Mouse (Mus musculus): ENCODE data around the gene Slc22a4. TPM values are rescaled to one million over a fixed set of nuclear protein-coding genes. Genes with fewer than 3 reads are reported as not detected.

Gene Slc22a4
- total and polyA plus RNA-seq, 2 experiments from 2014 or later: 7.2 TPM

- H3K4me2 ChIP-seq (ENCODE audit: low read depth, low read length): no peak overlapping the region
- no peak overlapping the region for H3K9ac ChIP-seq (replicated peaks; ENCODE audit: low read length)
- peak overlapping the region; percentile 77 for H3K27ac ChIP-seq
- 28% methylated on average over 10 of the region's 10 CpGs for whole genome bisulfite sequencing
- H3K4me3 ChIP-seq (ENCODE audit: low read length): no peak overlapping the region
- H3K4me1 ChIP-seq (ENCODE audit: insufficient read depth, low read length): peaks cover 5% of the 10 kb centered on the region
- no peaks in the 10 kb centered on the region for H3K36me3 ChIP-seq (ENCODE audit: insufficient read depth, low read length)
- H3K27me3 ChIP-seq (ENCODE audit: insufficient read depth, low read length): no peaks in the 10 kb centered on the region
- H3K9me3 ChIP-seq (ENCODE audit: low read length): no peaks in the 10 kb centered on the region
- no peak for TF ChIP-seq CTCF (IDR thresholded peaks at IDR 0.05; ENCODE audit: low read depth)
- DNase-seq (ENCODE audit: low spot score): peak; percentile 46
- peak; percentile 56 for ATAC-seq
Measured at GRCm38 (mm10) chr11:54058056-54058617, 30.2 kb upstream of the Slc22a4 start.

GRCm38 (mm10) chr11:54057428-54057827 is 29.5 kb upstream of the Slc22a4 start:
- ATAC-seq (no peak), DNase-seq (ENCODE audit: low spot score) (no peak)
- TF ChIP-seq CTCF (IDR thresholded peaks at IDR 0.05; ENCODE audit: low read depth): no peak
- no peaks in the 10 kb centered on the region for H3K36me3 ChIP-seq (ENCODE audit: insufficient read depth, low read length)
- no peak overlapping the region for H3K4me3 ChIP-seq (ENCODE audit: low read length)
- peak overlapping the region; percentile 77; the same call in 1 of the 2 replicates for H3K27ac ChIP-seq
- peaks cover 2% of the 10 kb centered on the region for H3K4me1 ChIP-seq (ENCODE audit: insufficient read depth, low read length)
- no peak overlapping the region for H3K9ac ChIP-seq (replicated peaks; ENCODE audit: low read length)
- H3K9me3 ChIP-seq (ENCODE audit: low read length): no peaks in the 10 kb centered on the region
- no peak overlapping the region for H3K4me2 ChIP-seq (ENCODE audit: low read depth, low read length)
- no peaks in the 10 kb centered on the region for H3K27me3 ChIP-seq (ENCODE audit: insufficient read depth, low read length)
- 43% methylated on average over 2 of the region's 2 CpGs for WGBS

DNA sequence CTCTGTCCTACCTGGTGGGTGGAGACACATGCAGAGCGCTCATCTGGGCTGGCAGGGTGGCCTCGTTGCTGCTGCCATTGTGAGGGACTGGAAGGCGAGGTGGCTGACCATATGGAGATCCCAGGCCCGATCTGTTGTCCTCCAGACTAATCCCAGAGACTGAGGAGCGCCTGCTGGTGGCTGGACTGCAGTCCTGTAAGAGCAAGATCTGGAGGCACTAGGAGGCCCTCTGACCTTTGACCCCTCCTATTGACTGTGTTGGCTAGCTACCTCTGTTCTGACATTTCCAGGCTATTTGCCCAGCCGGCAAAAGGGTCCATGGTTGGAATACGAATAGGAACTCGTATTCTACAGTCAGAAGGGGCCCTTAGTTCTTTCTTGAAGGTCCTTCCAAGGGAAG is 28.2 kb upstream of the Slc22a4 start:
- Histone ChIP-seq H3K27ac (peak overlapping the region; percentile 60; the same call in 1 of the 2 replicates), H3K4me2 (ENCODE audit: low read depth, low read length) (no peak overlapping the region), H3K27me3 (ENCODE audit: insufficient read depth, low read length) (no peaks in the 10 kb centered on the region), H3K4me3 (ENCODE audit: low read length) (no peak overlapping the region), H3K9ac (replicated peaks; ENCODE audit: low read length) (no peak overlapping the region), H3K4me1 (ENCODE audit: insufficient read depth, low read length) (no peaks in the 10 kb centered on the region), H3K9me3 (ENCODE audit: low read length) (no peaks in the 10 kb centered on the region), H3K36me3 (ENCODE audit: insufficient read depth, low read length) (no peaks in the 10 kb centered on the region)
- DNase-seq (ENCODE audit: low spot score): peak; percentile 81
- peak; percentile 58 for ATAC-seq
- peak; percentile 64 for TF ChIP-seq CTCF (IDR thresholded peaks at IDR 0.05; ENCODE audit: low read depth)
- WGBS: 29% methylated on average over 8 of the region's 8 CpGs

DNA sequence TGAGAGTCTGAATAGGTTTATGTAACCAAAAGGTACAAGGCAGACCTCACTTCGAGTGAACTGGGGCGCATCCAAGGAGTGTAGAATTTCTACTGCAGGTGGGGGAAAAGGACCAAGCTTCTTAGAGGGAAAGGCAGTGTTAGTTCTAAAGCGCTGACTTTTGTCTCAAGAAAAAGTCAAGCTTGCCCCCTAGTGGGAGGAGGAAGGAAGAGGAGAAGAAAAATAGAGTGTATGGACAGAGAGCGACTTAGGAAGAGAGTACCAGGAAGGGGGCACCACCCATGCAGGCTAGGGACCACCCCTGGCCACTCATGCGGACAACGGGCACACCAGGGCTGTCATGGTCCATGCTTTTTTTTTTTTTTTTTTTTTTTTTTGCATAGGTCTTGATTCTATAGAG is 26.4 kb upstream of the Slc22a4 start:
- Histone ChIP-seq H3K4me3 (ENCODE audit: low read length) (no peak overlapping the region), H3K27ac (no peak overlapping the region), H3K9me3 (ENCODE audit: low read length) (no peaks in the 10 kb centered on the region), H3K4me1 (ENCODE audit: insufficient read depth, low read length) (no peaks in the 10 kb centered on the region), H3K4me2 (ENCODE audit: low read depth, low read length) (no peak overlapping the region), H3K36me3 (ENCODE audit: insufficient read depth, low read length) (no peaks in the 10 kb centered on the region), H3K27me3 (ENCODE audit: insufficient read depth, low read length) (no peaks in the 10 kb centered on the region), H3K9ac (replicated peaks; ENCODE audit: low read length) (no peak overlapping the region)
- 41% methylated on average over 6 of the region's 6 CpGs for WGBS
- ATAC-seq (no peak), DNase-seq (ENCODE audit: low spot score) (peak; percentile 88)
- TF ChIP-seq CTCF (IDR thresholded peaks at IDR 0.05; ENCODE audit: low read depth): peak; percentile 83

GRCm38 (mm10) chr11:54053090-54053489 is 25.2 kb upstream of the Slc22a4 start:
- Histone ChIP-seq H3K9ac (replicated peaks; ENCODE audit: low read length) (no peak overlapping the region), H3K27me3 (ENCODE audit: insufficient read depth, low read length) (no peaks in the 10 kb centered on the region), H3K4me2 (ENCODE audit: low read depth, low read length) (no peak overlapping the region), H3K36me3 (ENCODE audit: insufficient read depth, low read length) (no peaks in the 10 kb centered on the region), H3K9me3 (ENCODE audit: low read length) (no peaks in the 10 kb centered on the region), H3K4me1 (ENCODE audit: insufficient read depth, low read length) (no peaks in the 10 kb centered on the region), H3K27ac (no peak overlapping the region), H3K4me3 (ENCODE audit: low read length) (no peak overlapping the region)
- WGBS: 89% methylated on average over 7 of the region's 7 CpGs
- TF ChIP-seq CTCF (IDR thresholded peaks at IDR 0.05; ENCODE audit: low read depth): no peak
- ATAC-seq (no peak), DNase-seq (ENCODE audit: low spot score) (no peak)

DNA sequence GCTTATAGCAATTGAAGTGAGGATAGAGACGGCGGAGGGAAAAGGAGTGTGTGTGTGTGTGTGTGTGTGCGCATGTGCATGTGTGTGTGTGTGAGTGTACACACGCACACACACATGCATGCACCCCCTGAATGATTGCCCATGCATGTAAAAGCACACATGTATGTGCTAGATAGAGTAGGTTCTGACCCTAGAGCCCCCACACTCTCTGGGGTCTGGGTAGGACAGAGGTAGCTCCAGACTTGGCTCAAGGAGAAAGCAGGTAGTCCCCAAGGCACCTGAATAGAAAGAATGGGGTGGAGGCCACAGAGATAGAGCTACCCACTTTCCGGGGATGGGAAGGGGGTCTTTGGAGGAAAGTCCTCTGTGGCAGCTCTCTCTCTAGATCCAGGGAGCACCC is 24.2 kb upstream of the Slc22a4 start:
- Histone ChIP-seq H3K27ac (no peak overlapping the region), H3K4me2 (ENCODE audit: low read depth, low read length) (no peak overlapping the region), H3K4me3 (ENCODE audit: low read length) (no peak overlapping the region), H3K27me3 (ENCODE audit: insufficient read depth, low read length) (no peaks in the 10 kb centered on the region), H3K9me3 (ENCODE audit: low read length) (no peaks in the 10 kb centered on the region), H3K9ac (replicated peaks; ENCODE audit: low read length) (no peak overlapping the region), H3K4me1 (ENCODE audit: insufficient read depth, low read length) (no peaks in the 10 kb centered on the region), H3K36me3 (ENCODE audit: insufficient read depth, low read length) (no peaks in the 10 kb centered on the region)
- TF ChIP-seq CTCF (IDR thresholded peaks at IDR 0.05; ENCODE audit: low read depth): no peak
- 91% methylated on average over 5 of the region's 5 CpGs for WGBS
- ATAC-seq (no peak), DNase-seq (ENCODE audit: low spot score) (no peak)

- no peak overlapping the region for H3K27ac ChIP-seq
- no peaks in the 10 kb centered on the region for H3K36me3 ChIP-seq (ENCODE audit: insufficient read depth, low read length)
- TF ChIP-seq CTCF (IDR thresholded peaks at IDR 0.05; ENCODE audit: low read depth): no peak
- H3K27me3 ChIP-seq (ENCODE audit: insufficient read depth, low read length): no peaks in the 10 kb centered on the region
- no peak overlapping the region for H3K4me2 ChIP-seq (ENCODE audit: low read depth, low read length)
- H3K4me1 ChIP-seq (ENCODE audit: insufficient read depth, low read length): no peaks in the 10 kb centered on the region
- H3K9me3 ChIP-seq (ENCODE audit: low read length): no peaks in the 10 kb centered on the region
- no peak for DNase-seq (ENCODE audit: low spot score)
- H3K4me3 ChIP-seq (ENCODE audit: low read length): no peak overlapping the region
- WGBS: 88% methylated on average over 7 of the region's 7 CpGs
- no peak for ATAC-seq
- H3K9ac ChIP-seq (replicated peaks; ENCODE audit: low read length): no peak overlapping the region
Measured at GRCm38 (mm10) chr11:54051161-54051560, 23.3 kb upstream of the Slc22a4 start.
